Mouse (Mus musculus) G1E (cell line): ENCODE measurements at regions not wholly inside any gene's neighbourhood (a gene's known extent, or its start where the extent isn't known, plus 50 kb on each side); places are given as distances from the start of the nearest gene placed in this dataset.

Experiments used
- CTCF ChIP-seq: IDR thresholded peaks from 2 replicates; pipeline ENCODE4 v1.5.1; 2012; ENCODE audit warnings: low read depth, low read length, inconsistent platforms, mixed read lengths
- GATA1 ChIP-seq: IDR thresholded peaks from 2 replicates; pipeline ENCODE4 v1.6.1; 2012; ENCODE audit warnings: borderline replicate concordance, low read length, inconsistent platforms, mixed read lengths
- TAL1 ChIP-seq: conservative IDR thresholded peaks from 2 replicates; pipeline ENCODE4 v1.6.1; 2012; ENCODE audit warnings: low read depth, low read length, inconsistent platforms, mixed read lengths

- TF ChIP-seq GATA1 (no peak), CTCF (no peak), TAL1 (no peak)
These were observed 229.7 kb downstream of the Cbln1 start for GRCm38 (mm10) chr8:87242681-87243080.
